Mouse (Mus musculus): ENCODE results near the gene Arhgap15. TPM values are rescaled to one million over a fixed set of nuclear protein-coding genes. Genes with fewer than 3 reads are reported as not detected.
A peak's percentile ranks its signal among the peaks of the same experiment; 100 is the strongest.
"Not testable (repeated sequence)": the region's sequence is repeated elsewhere in the genome, so short reads cannot be mapped to it uniquely, and the experiment has no call there.

The Arhgap15 gene
- 1 to 10 TPM; 1.0 to 1.1 TPM for total RNA-seq (2021)
- long read RNA-seq, experiment 1 = 0 reads
- long read RNA-seq, experiment 2, partial matches to known transcripts = 0 of 1 reads
- long read RNA-seq, experiment 2, other reads (novel, unspliced or antisense) = 1 of 1 reads

DNA sequence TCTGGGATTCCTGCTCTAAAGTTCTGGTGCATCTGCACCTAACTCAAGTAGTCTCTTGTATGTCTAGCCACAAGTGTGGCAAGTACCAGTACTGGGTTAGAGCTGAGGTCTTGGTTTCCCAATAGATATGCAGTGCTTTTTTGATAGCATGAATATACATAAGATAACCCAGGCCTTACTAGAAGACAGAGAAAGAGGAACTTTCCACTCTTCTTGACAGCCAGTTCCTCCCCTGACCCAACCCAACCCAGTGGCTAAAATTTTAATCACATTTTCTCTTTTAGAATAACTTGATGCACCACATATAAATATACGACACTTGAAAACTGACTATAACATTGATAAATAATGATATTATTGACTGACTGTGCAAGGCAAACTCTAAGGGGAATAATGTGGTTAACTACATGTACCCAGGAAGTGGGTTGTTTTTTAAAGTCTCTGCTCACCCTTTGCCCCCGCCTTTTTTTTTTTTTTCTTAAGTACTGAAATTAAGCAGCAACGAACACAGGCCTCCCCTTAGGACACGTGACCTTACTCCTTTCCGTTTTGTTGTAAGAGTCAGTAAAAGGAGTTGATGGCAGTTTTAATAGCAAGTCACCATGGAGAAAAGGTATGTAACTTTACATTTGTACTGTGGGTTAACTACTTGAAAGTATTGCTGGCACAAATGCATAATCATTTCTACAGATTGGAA, at the start of gene Arhgap15:
TSS of gene Arhgap15 (plus strand) at position 538 of the 697 bp plus-strand sequence.
- no peak for DNase-seq (ENCODE audit: low spot score in 2 of 2)

DNA sequence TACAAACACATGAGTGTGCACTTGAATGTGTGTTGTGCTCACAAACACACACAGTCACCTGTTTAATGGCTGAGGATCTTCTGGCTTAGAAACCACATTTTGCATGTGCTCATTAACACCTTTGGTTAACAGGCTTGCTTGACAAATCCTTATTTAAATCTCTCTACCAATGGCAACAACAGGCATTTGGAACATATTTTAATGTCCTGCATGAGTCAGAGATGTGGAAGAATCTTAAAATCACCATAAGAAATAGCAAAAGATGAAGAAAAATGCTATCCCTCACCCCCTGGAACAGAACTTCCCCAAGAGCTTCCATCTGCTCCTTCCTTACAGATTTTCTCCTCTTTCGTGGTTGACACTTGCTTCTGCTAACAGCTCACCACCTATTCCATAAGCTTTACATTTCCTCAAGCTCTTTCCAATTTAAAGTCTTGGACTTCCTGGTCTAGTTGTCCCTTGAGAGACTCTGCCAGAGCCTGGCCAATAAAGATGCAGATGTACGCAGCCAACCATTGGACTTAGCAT, 35.9 kb upstream of the Arhgap15 start:
- DNase-seq (ENCODE audit: low spot score in 2 of 2) = no peak

DNA sequence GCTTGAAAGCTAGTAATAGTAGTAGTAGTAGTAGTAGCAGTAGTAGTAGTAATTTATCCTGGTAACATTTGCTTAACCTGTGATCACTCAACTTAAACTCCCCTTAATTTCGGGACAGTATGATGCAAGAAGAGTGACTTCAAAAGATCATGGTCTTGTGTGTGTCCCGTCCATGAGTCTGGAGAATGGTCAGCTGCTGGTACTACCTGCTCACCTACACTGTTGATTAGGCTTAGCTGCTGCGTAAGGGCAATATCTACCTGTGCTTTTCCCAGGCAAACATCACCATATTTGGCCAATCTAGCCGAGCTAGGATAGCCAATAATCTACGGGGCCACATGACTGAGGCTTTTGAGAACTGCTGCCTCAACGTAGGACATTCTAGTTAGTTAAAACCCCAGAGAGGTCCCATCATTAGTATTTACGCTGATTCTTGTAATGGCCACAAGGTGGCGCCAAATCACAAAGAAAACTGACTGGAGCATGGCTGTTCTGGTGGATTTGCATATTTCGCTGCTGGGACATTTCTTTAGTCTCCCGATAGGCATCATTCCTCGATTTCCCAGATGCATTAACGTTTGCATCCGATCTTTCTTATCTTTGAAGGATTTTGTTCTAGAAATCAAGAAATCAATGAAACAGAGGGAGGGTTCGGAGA, 26.0 kb upstream of the Arhgap15 start:
- DNase-seq (ENCODE audit: low spot score in 2 of 2) = peak in 1 of 2 experiments; percentile 44

DNA sequence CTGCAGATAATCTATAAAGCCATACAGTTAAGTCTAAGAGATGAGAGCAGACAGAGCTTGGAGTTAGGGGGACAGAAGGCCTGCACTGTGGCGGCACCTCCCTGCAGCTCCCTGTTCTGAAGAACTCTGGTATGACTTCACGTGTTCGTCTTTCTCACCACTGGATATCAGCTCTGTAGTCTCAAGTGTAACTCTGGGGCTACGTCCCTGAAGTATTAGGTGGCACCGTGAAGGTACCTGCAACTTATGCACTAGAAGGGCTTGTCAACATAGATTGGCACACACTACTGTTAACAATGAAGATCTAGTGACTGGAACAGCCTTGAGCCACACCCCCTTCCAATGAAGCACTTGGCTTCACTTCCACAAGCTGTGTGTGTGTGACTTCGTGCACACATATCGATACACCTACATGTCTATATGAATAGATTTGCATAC, 25.5 kb upstream of the Arhgap15 start:
- no peak for DNase-seq (ENCODE audit: low spot score in 2 of 2)

DNA sequence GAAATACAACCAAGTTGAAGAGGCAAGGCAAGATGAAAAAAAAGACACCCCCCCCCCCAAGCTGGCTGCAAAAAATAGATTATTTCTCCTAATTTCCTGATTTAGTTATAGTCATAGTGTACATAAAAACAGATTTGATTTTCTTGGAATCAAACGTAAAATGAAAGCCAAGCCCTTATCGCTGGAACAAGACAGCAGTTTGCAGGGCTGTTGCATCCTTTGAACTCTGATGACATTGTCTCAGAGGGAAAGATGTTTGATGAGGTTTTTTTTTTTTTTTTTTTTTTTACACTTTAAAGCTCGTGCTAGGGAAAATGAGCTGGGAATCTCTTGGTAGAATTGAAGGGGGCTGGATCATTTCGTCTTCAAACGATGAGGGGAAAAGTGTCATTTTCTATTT, 21.4 kb upstream of the Arhgap15 start:
- DNase-seq (ENCODE audit: low spot score in 2 of 2) = no peak

DNA sequence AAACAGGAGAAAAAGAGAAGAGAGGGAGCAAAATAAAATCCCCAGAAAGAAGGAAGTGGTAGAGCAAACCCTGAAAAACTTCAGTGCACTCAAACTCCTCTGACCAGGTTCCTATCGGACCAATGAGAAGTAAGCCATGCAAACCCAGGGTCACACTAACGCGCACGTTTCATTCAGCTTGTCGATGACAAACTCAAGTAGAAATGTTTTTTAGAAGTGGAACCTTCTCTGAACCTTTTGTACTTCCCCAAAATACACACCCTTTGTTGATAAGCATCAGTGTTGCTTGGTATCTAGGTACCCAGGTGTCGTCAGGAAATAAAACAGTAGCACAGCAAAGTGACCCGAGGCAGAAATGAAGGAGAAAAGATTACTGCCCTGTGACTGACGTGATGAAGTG, 20.9 kb upstream of the Arhgap15 start:
- DNase-seq (ENCODE audit: low spot score in 2 of 2) = no peak

DNA sequence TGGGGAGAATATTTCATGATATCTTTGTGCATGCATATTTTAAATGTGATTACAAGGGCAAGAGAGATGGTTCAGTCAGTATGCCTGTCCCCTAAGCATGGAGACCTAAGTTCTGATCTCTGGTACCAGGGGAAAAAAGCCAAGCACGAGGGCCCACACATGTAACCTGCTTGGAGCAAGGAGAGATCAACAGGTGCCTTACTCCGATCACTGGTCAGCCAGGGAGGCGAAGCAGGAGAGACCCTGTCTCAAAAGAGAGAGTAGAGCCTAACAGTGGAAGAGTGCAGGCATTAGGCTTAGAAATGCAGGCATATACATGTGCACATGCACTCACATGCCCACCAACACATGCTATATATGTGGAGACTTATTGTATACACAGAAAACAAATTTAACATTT, 19.8 kb upstream of the Arhgap15 start:
- no peak for DNase-seq (ENCODE audit: low spot score in 2 of 2)

DNA sequence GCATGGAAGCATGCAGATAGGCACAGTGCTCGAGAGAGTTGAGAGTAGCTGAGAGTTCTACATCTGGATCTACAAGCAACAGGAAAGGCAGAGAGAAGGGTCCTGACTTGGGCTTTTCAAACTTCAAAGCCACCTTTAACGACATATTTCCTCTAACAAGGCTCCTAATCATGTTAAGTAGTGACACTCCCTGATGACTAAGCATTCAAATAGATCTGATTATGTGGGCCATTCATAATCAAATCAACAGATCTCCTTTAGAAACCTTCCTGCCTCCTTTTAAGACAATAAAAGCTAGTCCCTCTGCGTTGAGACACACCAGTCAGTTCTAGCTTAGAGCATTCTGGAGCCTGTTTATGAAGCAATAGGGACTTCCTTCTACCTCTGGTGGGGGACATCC, 16.2 kb upstream of the Arhgap15 start:
- DNase-seq (ENCODE audit: low spot score in 2 of 2) = no peak

DNA sequence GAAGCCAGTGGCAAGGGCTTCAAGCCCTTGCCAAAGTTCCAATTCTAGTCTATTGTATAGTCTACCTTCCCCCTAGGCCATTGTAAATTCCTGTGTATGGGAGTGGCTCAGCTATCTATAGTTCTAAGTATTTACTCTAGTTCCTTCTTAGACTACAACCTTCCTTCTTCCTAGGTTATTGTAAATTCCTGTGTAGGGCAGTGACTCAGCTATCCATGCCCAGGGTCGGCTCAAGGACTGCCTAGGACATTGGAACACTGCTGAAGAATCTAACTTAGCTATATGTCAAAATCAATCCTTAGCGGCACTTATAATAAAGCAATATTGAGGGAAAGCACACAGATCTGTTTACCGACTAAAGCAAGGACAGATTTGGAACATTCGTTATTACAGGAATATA, 13.6 kb upstream of the Arhgap15 start:
- DNase-seq (ENCODE audit: low spot score in 2 of 2) = not testable (repeated sequence)

DNA sequence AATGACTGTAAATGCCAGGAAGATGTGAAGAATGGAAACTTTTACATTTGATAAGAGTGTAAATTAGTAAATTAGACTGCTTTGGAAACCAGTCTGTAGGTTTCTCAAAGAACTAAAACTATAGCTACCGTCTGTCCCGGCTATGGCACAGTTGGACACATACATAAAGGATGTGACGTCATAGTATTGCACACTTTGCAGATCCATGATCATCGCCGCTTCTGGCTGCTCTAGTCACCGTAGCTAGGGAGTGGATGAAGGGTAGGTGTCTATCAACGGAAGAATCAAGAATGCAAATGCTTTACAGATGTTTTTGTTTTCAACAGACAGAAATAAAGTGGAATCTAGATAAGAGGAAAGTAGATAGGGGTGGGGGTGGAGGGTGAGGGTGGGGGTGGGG, 11.1 kb upstream of the Arhgap15 start:
- no peak for DNase-seq (ENCODE audit: low spot score in 2 of 2)

DNA sequence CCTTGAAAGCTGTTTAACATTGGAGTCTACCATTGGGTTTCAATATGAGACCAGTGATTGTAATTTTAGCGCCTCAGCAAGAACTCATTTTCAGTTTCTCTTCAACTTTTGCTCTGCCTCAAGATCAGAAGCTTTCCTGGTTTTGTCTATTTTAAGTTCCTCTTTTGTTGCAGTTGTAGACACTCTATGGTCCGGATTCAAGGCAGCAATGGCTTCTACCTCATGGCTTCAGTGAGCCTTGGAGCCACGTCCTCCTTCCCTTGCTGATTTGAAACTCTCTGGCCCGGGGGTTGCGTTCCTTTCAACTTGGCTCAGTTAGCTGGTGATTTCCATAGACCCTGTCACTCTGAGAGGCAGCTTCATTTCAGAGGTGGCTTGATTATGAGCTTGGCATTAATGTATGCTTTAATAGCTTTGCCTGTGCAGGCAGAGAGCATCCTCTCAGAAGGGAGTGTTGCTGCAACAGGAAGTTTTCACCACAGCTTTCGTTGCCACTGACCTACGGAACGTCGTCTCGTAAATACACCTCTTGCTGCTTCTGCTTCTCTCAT, 10.0 kb upstream of the Arhgap15 start:
- no peak for DNase-seq (ENCODE audit: low spot score in 2 of 2)

DNA sequence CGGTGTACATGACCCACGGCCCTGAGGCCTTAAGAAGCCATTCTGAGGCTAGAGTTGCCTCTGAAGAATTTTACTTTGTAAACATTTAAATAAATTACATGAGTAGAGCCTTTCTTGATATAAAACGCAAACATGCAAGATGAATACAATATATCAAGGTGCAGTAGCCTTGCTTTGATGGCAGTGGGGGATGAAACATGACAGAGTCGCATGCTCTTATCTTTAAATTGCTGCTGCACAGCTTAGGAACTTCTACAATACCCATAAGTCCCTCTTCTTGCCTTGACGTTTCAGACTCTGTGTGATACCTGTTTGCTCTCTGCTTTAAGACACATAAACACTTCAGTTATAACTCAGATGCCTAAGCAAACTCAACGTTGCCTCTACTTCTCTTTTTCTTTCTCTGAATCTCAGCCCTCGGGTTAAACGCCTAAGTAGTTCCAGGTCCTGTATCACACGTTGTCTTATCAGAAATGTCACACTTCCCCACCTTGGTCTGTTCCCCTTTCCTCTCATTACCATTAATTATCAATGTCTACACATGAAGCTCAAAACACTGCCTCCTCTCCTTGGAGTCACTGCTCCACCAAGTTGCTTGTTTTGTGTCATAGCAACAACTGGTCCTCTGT, 9.3 kb upstream of the Arhgap15 start:
- no peak for DNase-seq (ENCODE audit: low spot score in 2 of 2)

DNA sequence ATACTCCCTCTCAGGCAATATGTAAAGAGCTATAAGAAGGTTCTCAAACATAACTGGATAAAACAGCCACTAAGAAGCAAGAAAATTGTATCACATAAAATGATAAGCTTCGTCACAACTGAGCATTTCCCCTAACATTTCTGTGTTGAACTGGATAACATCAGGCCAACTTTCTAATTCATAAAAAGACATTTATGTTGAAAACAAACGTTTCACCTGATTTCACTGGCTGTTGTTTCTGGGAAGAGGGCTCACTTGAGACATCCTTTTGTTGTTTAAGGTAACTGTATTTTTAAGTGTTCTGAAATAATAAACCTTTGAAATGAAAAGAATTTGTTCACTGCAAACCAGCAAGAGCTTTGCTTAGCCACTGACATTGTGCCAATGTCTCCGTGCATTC, 697 bp downstream of the Arhgap15 start:
- DNase-seq (ENCODE audit: low spot score in 2 of 2) = no peak

DNA sequence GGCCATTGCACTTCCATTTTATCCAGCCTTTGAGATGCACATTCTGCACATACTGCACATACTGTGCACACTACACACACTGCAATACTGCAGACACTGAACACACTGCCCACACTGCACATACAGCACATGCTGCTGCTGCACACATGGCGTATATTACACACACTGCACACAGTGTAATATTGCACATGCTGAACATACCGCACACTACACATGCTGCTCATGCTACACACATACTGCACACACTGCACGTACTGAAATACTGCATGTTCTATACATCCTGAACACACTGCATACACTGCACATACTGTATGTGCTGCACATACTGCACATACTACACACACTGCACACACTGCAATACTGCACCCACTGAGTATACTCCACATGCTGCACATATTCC, 7.3 kb downstream of the Arhgap15 start:
- no peak for DNase-seq (ENCODE audit: low spot score in 2 of 2)

DNA sequence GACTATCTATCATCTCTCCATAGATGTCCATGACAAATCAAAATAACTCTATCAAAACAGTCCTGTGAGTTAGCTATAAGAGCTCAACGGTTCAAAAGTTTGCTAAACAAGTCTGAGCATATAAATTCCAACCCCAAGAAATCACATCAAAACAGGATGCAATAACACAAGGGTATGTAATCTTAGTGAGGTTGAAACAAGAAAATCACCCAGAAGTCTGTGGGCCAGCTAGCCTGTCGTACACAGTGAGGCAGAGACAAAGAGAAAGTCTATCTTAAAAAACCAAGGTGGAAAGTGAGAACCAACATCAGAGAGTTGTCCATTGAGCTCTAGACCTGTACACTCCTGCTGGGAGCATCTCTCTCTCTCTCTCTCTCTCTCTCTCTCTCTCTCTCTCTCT, 8.0 kb downstream of the Arhgap15 start:
- DNase-seq (ENCODE audit: low spot score in 2 of 2) = no peak

DNA sequence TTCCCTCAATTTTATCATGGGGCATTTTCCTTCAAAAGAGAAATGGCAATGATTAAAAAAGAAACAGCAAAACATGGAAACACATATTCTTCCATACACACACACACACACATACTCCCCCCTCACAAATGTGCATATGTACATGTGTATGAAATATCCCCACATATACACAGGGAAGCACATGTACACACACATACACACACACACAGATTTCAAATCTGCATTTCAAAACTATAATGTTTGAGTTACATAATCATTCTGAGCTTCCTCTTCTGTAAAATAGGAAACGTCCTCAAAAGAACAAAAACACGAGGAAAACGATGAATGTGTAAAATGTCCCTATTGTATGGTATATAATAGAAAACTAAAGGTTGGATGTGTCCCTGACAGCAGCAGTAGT, 13.1 kb downstream of the Arhgap15 start:
- no peak for DNase-seq (ENCODE audit: low spot score in 2 of 2)

DNA sequence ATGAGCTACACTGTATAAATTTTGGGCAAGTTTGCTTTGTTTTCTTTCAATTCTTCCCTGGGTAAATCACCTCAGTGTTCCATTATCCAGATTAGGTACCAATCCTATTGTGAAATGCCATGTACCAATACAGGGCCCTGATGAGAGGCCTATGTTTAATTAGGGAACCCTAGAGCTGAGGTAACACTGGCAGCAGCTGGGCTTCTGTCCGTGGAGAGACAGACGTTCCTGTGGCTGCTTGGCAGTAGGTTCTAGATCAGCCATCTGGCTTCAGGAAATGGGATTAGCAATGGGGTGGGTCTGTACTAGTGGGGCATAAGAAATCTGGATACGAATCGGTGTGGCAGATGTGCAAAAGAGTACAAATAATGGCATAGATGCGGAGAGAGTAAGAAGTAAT, 14.7 kb downstream of the Arhgap15 start:
- no peak for DNase-seq (ENCODE audit: low spot score in 2 of 2)

DNA sequence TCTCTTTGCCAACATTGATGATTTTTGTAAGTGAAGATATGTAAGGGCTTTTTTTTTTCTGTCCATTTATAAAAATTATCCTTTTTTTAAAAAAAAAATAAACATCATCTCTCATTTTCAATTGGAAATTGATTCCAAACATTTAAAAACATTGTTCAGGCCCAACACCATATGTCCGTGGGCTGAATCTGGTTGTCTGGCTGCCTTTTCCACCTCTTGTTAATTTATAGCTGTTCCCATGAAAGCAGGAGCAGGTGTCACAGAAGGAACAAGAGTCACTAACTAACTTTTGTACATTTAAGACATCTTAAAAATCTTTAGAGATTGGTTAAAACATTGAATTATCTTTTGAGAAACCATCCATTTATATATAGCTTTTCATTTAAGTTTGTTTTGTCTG, 15.8 kb downstream of the Arhgap15 start:
- DNase-seq (ENCODE audit: low spot score in 2 of 2) = no peak

DNA sequence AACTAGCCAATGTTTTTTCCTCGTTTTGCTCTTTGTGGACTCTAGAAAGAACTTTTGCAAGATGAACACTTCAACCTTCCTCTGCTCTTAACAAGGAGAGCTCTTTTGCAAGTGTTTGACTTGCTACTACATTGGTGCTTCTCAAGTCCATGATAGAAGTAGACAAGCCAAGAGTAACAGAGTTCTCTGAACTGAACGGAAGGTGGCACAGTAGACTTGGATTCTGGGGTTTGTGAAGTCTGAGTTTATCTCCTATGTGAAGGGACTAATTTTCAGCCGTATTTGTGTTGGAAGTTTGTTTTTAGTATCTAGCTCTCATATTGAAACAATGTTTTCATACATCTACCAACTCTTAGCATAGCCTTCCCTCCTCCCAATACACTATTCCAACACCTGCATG, 17.6 kb downstream of the Arhgap15 start:
- no peak for DNase-seq (ENCODE audit: low spot score in 2 of 2)

DNA sequence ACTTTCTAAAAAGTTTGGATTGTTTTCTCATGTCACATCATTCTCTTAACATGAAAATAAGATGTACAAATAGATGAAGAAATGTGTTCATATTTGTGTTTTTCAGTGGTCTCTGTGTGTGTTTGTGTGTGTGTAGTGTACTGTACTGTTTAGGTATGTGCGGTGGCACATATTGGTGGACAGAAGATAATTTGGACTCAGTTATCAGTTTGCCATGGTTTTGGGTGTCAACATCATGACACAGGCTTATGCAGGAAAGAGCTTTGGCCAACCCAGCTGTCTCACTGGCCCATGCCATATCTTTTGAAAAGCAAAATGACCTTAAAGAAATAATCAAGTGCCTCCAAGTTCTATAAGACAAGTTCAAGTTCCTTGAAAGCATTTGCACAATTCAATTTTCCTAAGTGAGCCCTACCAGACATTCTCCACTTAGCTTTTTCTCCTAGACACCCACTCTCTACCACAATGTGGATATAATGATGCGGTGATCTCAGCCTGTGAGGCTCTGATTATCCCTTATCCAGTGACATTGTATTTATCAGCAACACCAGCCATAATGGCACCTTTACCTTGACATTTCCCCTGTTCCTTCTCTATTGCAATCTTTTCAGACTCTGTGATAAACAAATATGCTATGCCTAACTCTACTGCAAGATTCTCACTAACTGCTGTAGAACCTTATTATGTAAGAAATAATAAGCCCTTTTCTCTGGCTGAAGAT, 21.4 kb downstream of the Arhgap15 start:
- no peak for DNase-seq (ENCODE audit: low spot score in 2 of 2)

DNA sequence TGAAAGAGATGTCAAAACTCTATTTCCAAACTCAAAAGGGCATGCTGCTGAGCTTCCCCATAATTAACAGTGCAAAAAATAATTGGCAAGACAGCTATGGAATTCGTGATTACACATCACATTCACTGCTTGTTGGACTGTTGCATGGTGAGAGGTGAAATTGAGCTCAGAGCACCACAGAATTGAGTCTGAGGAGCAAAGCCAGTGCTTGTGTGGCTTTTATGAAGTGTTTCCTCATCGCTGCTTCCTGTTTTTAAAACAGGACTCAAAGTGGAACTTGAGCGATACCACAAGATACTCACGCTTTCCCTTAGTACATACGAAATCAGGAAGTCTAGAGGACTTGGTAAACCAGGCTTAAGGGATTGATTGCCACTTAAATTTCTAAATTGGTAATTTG, 24.0 kb downstream of the Arhgap15 start:
- DNase-seq (ENCODE audit: low spot score in 2 of 2) = no peak
